In genomic region chr2:181224994-181225393, GRCm38 (mm10) we compare ENCODE assay signal across 21 mouse cellular contexts. TPM values are rescaled to one million over a fixed set of nuclear protein-coding genes. Genes with fewer than 3 reads are reported as not detected.
"Had no signal": no experiment of that assay in that cellular context is flagged by ENCODE, and none has a peak within 500 bp of the region (broad histone marks: within the 10 kb centered on the region; RNA-seq: fewer than 3 reads in every experiment).

No protein-coding gene starts in this region.

- H3K27me3 ChIP-seq: lung, embryonic 15.5 days; midbrain, embryonic 15.5 days; neural tube, embryonic 12.5 days; stomach, embryonic 15.5 days had no signal

- H3K4me2 ChIP-seq: liver, embryonic 15.5 days; lung, embryonic 15.5 days; midbrain, embryonic 13.5 days; midbrain, embryonic 15.5 days; neural tube, embryonic 12.5 days; stomach, embryonic 15.5 days had no signal

- H3K27ac ChIP-seq: liver, embryonic 15.5 days; lung, embryonic 15.5 days; macrophage; midbrain, embryonic 13.5 days; midbrain, embryonic 15.5 days; neural tube, embryonic 12.5 days; stomach, embryonic 15.5 days; stomach, postnatal 0 days had no signal

- H3K9me3 ChIP-seq: liver, embryonic 15.5 days; lung, embryonic 15.5 days; megakaryocyte, embryonic 14.5 days; midbrain, embryonic 13.5 days; midbrain, embryonic 15.5 days; neural tube, embryonic 12.5 days; stomach, embryonic 15.5 days had no signal

- H3K36me3 ChIP-seq: midbrain, embryonic 13.5 days; midbrain, embryonic 15.5 days; neural tube, embryonic 12.5 days; stomach, embryonic 15.5 days had no signal

- H3K4me3 ChIP-seq: liver, embryonic 15.5 days; lung, embryonic 15.5 days; megakaryocyte, embryonic 14.5 days; midbrain, embryonic 13.5 days; midbrain, embryonic 15.5 days; neural tube, embryonic 12.5 days; stomach, embryonic 15.5 days had no signal

- ATAC-seq: lung, postnatal 0 days; midbrain, embryonic 13.5 days; midbrain, embryonic 15.5 days had no signal

- H3K9ac ChIP-seq: liver, embryonic 15.5 days; lung, embryonic 15.5 days; midbrain, embryonic 13.5 days; midbrain, embryonic 15.5 days; neural tube, embryonic 12.5 days; stomach, embryonic 15.5 days had no signal

- DNase-seq: lung, adult 2 months; lung, postnatal 14 days; lung, postnatal 36 days; right cerebral cortex, postnatal 14 days; thymus, adult 2 months; thymus, postnatal 25 days; thymus, postnatal 4 days had no signal

RNA-seq across cellular contexts. Expression of gene Fndc11, which starts 5.2 kb away (rescaled TPM):
- total RNA-seq: megakaryocyte progenitor cell, adult 5-6 weeks; monocyte, adult 5-6 weeks had no signal
- polyA plus RNA-seq: macrophage; neural tube, embryonic 12.5 days; neural tube, embryonic 14.5 days had no signal

RNA-seq across cellular contexts. Expression of gene Srms, which starts 12.0 kb away (rescaled TPM):
- total RNA-seq: megakaryocyte progenitor cell, adult 5-6 weeks had no signal
- polyA plus RNA-seq: macrophage; midbrain, embryonic 13.5 days had no signal

RNA-seq across cellular contexts. Expression of gene Ptk6, which starts 22.4 kb away (rescaled TPM):
- total RNA-seq: megakaryocyte progenitor cell, adult 5-6 weeks; midbrain, postnatal 0 days had no signal
- polyA plus RNA-seq: macrophage; midbrain, embryonic 13.5 days; midbrain, embryonic 15.5 days; midbrain, postnatal 0 days; neural tube, embryonic 12.5 days; neural tube, embryonic 14.5 days had no signal
